Mouse (Mus musculus): Measurements from ENCODE around the gene Lrrk2. TPM values are rescaled to one million over a fixed set of nuclear protein-coding genes. Genes with fewer than 3 reads are reported as not detected.
"Not testable (repeated sequence)": the region's sequence is repeated elsewhere in the genome, so short reads cannot be mapped to it uniquely, and the experiment has no call there.

Lrrk2 gene
- polyA plus RNA-seq, 2 experiments: 0.81 to 1.4 TPM

- Histone ChIP-seq H3K4me2 (ENCODE audit: low read depth) (no peak overlapping the region), H3K27me3 (ENCODE audit: control insufficient read depth, insufficient read depth, low read length) (no peaks in the 10 kb centered on the region), H3K36me3 (replicated peaks; ENCODE audit: control insufficient read depth, insufficient read depth, low read depth) (no peaks in the 10 kb centered on the region), H3K27ac (no peak overlapping the region), H3K4me3 (ENCODE audit: insufficient read depth in 1 of 2, low read depth in 2 of 2, low read length in 2 of 2) (no peak overlapping the region), H3K9ac (replicated peaks) (no peak overlapping the region), H3K4me1 (replicated peaks; ENCODE audit: control insufficient read depth in 2 of 2, insufficient read depth in 2 of 2, low read length in 1 of 2) (no peaks in the 10 kb centered on the region), H3K9me3 (ENCODE audit: control insufficient read depth, low read length) (no peaks in the 10 kb centered on the region)
- DNase-seq (ENCODE audit: low read depth in 3 of 3, low spot score in 3 of 3) (peak in 1 of 3 experiments; percentile 4), ATAC-seq (ENCODE audit: insufficient read depth) (no peak)
- 17% methylated on average over 6 of the region's 6 CpGs for WGBS (ENCODE audit: insufficient replicate concordance)
- TF ChIP-seq CTCF (IDR thresholded peaks at IDR 0.05; ENCODE audit: low read depth): peak; percentile 64
- no peak for TF ChIP-seq EP300 (IDR thresholded peaks at IDR 0.05; ENCODE audit: low read depth)
Observed at GRCm38 (mm10) chr15:91781172-91781571, 108.2 kb downstream of the Lrrk2 start.

GRCm38 (mm10) chr15:91788338-91788737 lies 115.4 kb downstream of the Lrrk2 start:
- 76% methylated on average over 11 of the region's 11 CpGs for WGBS (ENCODE audit: insufficient replicate concordance)
- Histone ChIP-seq H3K4me2 (ENCODE audit: low read depth) (no peak overlapping the region), H3K27me3 (ENCODE audit: control insufficient read depth, insufficient read depth, low read length) (no peaks in the 10 kb centered on the region), H3K4me1 (replicated peaks; ENCODE audit: control insufficient read depth in 2 of 2, insufficient read depth in 2 of 2, low read length in 1 of 2) (no peaks in the 10 kb centered on the region), H3K9ac (replicated peaks) (no peak overlapping the region), H3K27ac (no peak overlapping the region), H3K4me3 (ENCODE audit: insufficient read depth in 1 of 2, low read depth in 2 of 2, low read length in 2 of 2) (no peak overlapping the region), H3K36me3 (replicated peaks; ENCODE audit: control insufficient read depth, insufficient read depth, low read depth) (no peaks in the 10 kb centered on the region), H3K9me3 (ENCODE audit: control insufficient read depth, low read length) (no peaks in the 10 kb centered on the region; the same call in 1 of the 2 replicates)
- no peak for ATAC-seq (ENCODE audit: insufficient read depth)
- TF ChIP-seq CTCF (IDR thresholded peaks at IDR 0.05; ENCODE audit: low read depth) (no peak), EP300 (IDR thresholded peaks at IDR 0.05; ENCODE audit: low read depth) (no peak)
- no peak for DNase-seq (ENCODE audit: low read depth in 3 of 3, low spot score in 3 of 3)

GRCm38 (mm10) chr15:91806463-91806862 lies 133.5 kb downstream of the Lrrk2 start:
- WGBS (ENCODE audit: insufficient replicate concordance): 61% methylated on average over 4 of the region's 4 CpGs
- Histone ChIP-seq H3K9ac (replicated peaks) (no peak overlapping the region), H3K27ac (no peak overlapping the region), H3K4me2 (ENCODE audit: low read depth) (no peak overlapping the region), H3K9me3 (ENCODE audit: control insufficient read depth, low read length) (no peaks in the 10 kb centered on the region), H3K36me3 (replicated peaks; ENCODE audit: control insufficient read depth, insufficient read depth, low read depth) (no peaks in the 10 kb centered on the region), H3K4me3 (ENCODE audit: insufficient read depth in 1 of 2, low read depth in 2 of 2, low read length in 2 of 2) (no peak overlapping the region), H3K27me3 (ENCODE audit: control insufficient read depth, insufficient read depth, low read length) (no peaks in the 10 kb centered on the region), H3K4me1 (replicated peaks; ENCODE audit: control insufficient read depth in 2 of 2, insufficient read depth in 2 of 2, low read length in 1 of 2) (no peaks in the 10 kb centered on the region)
- no peak for DNase-seq (ENCODE audit: low read depth in 3 of 3, low spot score in 3 of 3)
- no peak for ATAC-seq (ENCODE audit: insufficient read depth)
- TF ChIP-seq CTCF (IDR thresholded peaks at IDR 0.05; ENCODE audit: low read depth): no peak
- no peak for TF ChIP-seq EP300 (IDR thresholded peaks at IDR 0.05; ENCODE audit: low read depth)

- no peaks in the 10 kb centered on the region for H3K36me3 ChIP-seq (replicated peaks; ENCODE audit: control insufficient read depth, insufficient read depth, low read depth)
- ATAC-seq (ENCODE audit: insufficient read depth): no peak
- TF ChIP-seq CTCF (IDR thresholded peaks at IDR 0.05; ENCODE audit: low read depth): no peak
- no peak for TF ChIP-seq EP300 (IDR thresholded peaks at IDR 0.05; ENCODE audit: low read depth)
- H3K27ac ChIP-seq: no peak overlapping the region
- no peaks in the 10 kb centered on the region for H3K27me3 ChIP-seq (ENCODE audit: control insufficient read depth, insufficient read depth, low read length)
- H3K4me1 ChIP-seq (replicated peaks; ENCODE audit: control insufficient read depth in 2 of 2, insufficient read depth in 2 of 2, low read length in 1 of 2): no peaks in the 10 kb centered on the region
- no peaks in the 10 kb centered on the region for H3K9me3 ChIP-seq (ENCODE audit: control insufficient read depth, low read length)
- no peak overlapping the region for H3K4me2 ChIP-seq (ENCODE audit: low read depth)
- H3K4me3 ChIP-seq (ENCODE audit: insufficient read depth in 1 of 2, low read depth in 2 of 2, low read length in 2 of 2): no peak overlapping the region
- 48% methylated on average over 6 of the region's 6 CpGs for WGBS (ENCODE audit: insufficient replicate concordance)
- no peak overlapping the region for H3K9ac ChIP-seq (replicated peaks)
- no peak for DNase-seq (ENCODE audit: low read depth in 3 of 3, low spot score in 3 of 3)
Observed at GRCm38 (mm10) chr15:91835319-91835718, 162.3 kb downstream of the Lrrk2 start.

GRCm38 (mm10) chr15:91837965-91838364 lies 165.0 kb downstream of the Lrrk2 start, which contains the start of gene Smgc:
Smgc (plus strand) TSS chr15:91838265.
- ATAC-seq (ENCODE audit: insufficient read depth) (no peak), DNase-seq (ENCODE audit: low read depth in 3 of 3, low spot score in 3 of 3) (no peak)
- Histone ChIP-seq H3K9me3 (ENCODE audit: control insufficient read depth, low read length) (no peaks in the 10 kb centered on the region), H3K27me3 (ENCODE audit: control insufficient read depth, insufficient read depth, low read length) (no peaks in the 10 kb centered on the region), H3K4me1 (replicated peaks; ENCODE audit: control insufficient read depth in 2 of 2, insufficient read depth in 2 of 2, low read length in 1 of 2) (no peaks in the 10 kb centered on the region), H3K4me2 (ENCODE audit: low read depth) (no peak within 1 kb of the TSS), H3K36me3 (replicated peaks; ENCODE audit: control insufficient read depth, insufficient read depth, low read depth) (no peaks in the 10 kb centered on the region), H3K27ac (no peak within 1 kb of the TSS), H3K9ac (replicated peaks) (no peak within 1 kb of the TSS), H3K4me3 (ENCODE audit: insufficient read depth in 1 of 2, low read depth in 2 of 2, low read length in 2 of 2) (no peak within 1 kb of the TSS)
- TF ChIP-seq EP300 (IDR thresholded peaks at IDR 0.05; ENCODE audit: low read depth) (no peak), CTCF (IDR thresholded peaks at IDR 0.05; ENCODE audit: low read depth) (no peak)
- WGBS (ENCODE audit: insufficient replicate concordance): 64% methylated on average over 7 of the region's 7 CpGs

GRCm38 (mm10) chr15:91864130-91864529 lies 191.2 kb downstream of the Lrrk2 start:
- not testable (repeated sequence) for H3K27me3 ChIP-seq (ENCODE audit: control insufficient read depth, insufficient read depth, low read length); H3K27ac ChIP-seq; H3K4me1 ChIP-seq (replicated peaks; ENCODE audit: control insufficient read depth in 2 of 2, insufficient read depth in 2 of 2, low read length in 1 of 2); DNase-seq (ENCODE audit: low read depth in 3 of 3, low spot score in 3 of 3); H3K9me3 ChIP-seq (ENCODE audit: control insufficient read depth, low read length); ATAC-seq (ENCODE audit: insufficient read depth); H3K4me3 ChIP-seq (ENCODE audit: insufficient read depth in 1 of 2, low read depth in 2 of 2, low read length in 2 of 2); H3K4me2 ChIP-seq (ENCODE audit: low read depth); H3K9ac ChIP-seq (replicated peaks); H3K36me3 ChIP-seq (replicated peaks; ENCODE audit: control insufficient read depth, insufficient read depth, low read depth)
- 28% methylated on average over 5 of the region's 5 CpGs for WGBS (ENCODE audit: insufficient replicate concordance)

Other genes starting within 250 kb of the Lrrk2 start
- 0.08 TPM in 2 replicates for gene Slc2a13, start 99.9 kb upstream of the Lrrk2 start, polyA plus RNA-seq (2012; rRNA removed)
- 0.05 and 0.08 TPM in 2 replicates for gene Slc2a13, start 99.9 kb upstream of the Lrrk2 start, polyA plus RNA-seq (2014; fragmentation: Nextera tagmentation; extraction: Ambion mirVana)
- gene Smgc, start 165.1 kb downstream of the Lrrk2 start, polyA plus RNA-seq (2012; rRNA removed): not detected in 2 replicates
- gene Smgc, start 165.1 kb downstream of the Lrrk2 start, polyA plus RNA-seq (2014; fragmentation: Nextera tagmentation; extraction: Ambion mirVana): not detected in 2 replicates

Data from liver, embryonic 14.5 days (tissue).